Mouse (Mus musculus) heart, adult 2 months (tissue): ENCODE results near the gene Vps51. TPM values are rescaled to one million over a fixed set of nuclear protein-coding genes. Genes with fewer than 3 reads are reported as not detected.
A peak's percentile ranks its signal among the peaks of the same experiment; 100 is the strongest.

ENCODE experiments used
- DNase-seq, 2 experiments: peaks; one replicate each; pipeline ENCODE4 v3.0.0; 2021
- H3K27ac ChIP-seq: fragments of 200-600 bp; 2 replicates; pipeline ENCODE4 v1.8.1; 2022
- H3K27me3 ChIP-seq: fragments of 200-500 bp; 2 replicates; pipeline ENCODE4 v1.6.1; 2012; ENCODE audit warnings: mild to moderate bottlenecking, low read length, inconsistent platforms, mixed read lengths; ENCODE audit not compliant: control insufficient read depth, insufficient read depth
- H3K36me3 ChIP-seq: fragments of 200-500 bp; 2 replicates; pipeline ENCODE4 v1.6.1; 2012; ENCODE audit warnings: low read length, inconsistent platforms; ENCODE audit not compliant: control insufficient read depth, insufficient read depth
- H3K4me1 ChIP-seq: fragments of 200-500 bp; 2 replicates; pipeline ENCODE4 v1.6.1; 2011; ENCODE audit warnings: low read length; ENCODE audit not compliant: control insufficient read depth, insufficient read depth
- H3K4me3 ChIP-seq: fragments of 200-600 bp; 2 replicates; pipeline ENCODE4 v1.8.1; 2022
- H3K79me2 ChIP-seq: fragments of 200-500 bp; replicated peaks from 2 replicates; pipeline ENCODE4 v1.6.1; 2012; ENCODE audit warnings: mild to moderate bottlenecking, inconsistent platforms, low read length, moderate library complexity, mixed read lengths; ENCODE audit not compliant: control insufficient read depth, insufficient read depth
- H3K9ac ChIP-seq: fragments of 200-500 bp; 2 replicates; pipeline ENCODE4 v1.6.1; 2012; ENCODE audit warnings: low read depth, mild to moderate bottlenecking, control low read depth, inconsistent platforms, low read length, mixed read lengths
- CTCF ChIP-seq: fragments of 200-600 bp; IDR thresholded peaks from 2 replicates; pipeline ENCODE4 v1.8.1; 2022; ENCODE audit warnings: antibody characterized with exemption, mild to moderate bottlenecking, moderate library complexity
- EP300 ChIP-seq: fragments of 200-500 bp; IDR thresholded peaks from 2 replicates; pipeline ENCODE4 v1.6.1; 2011; ENCODE audit warnings: low read depth, low read length, control low read depth; ENCODE audit not compliant: insufficient read depth
- POLR2A ChIP-seq: fragments of 200-500 bp; IDR thresholded peaks from 2 replicates; pipeline ENCODE4 v1.6.1; 2011; ENCODE audit warnings: mild to moderate bottlenecking, low read depth, low read length, control low read depth; ENCODE audit not compliant: insufficient read depth
- WGBS: fragments of 180-500 bp; shearing (Covaris S2); methylation state at CpG from one replicate; pipeline ENCODE4 v1.1.7; 2018; 5-methylcytosine and 5-hydroxymethylcytosine counted together
- intact Hi-C: fragments of 180-260 bp; cut with DNase I; formaldehyde crosslinking; loops from one replicate; pipeline ENCODE4 v1.15.1; 2025
- long read RNA-seq: library from polyadenylated mRNA; stranded (forward); transcript quantifications from one replicate; pipeline ENCODE4 v2.0.0, GENCODE M21; 2021
- polyA plus RNA-seq: library from polyadenylated mRNA; depleted of rRNA; stranded (reverse); fragments of >200 nt; gene quantifications from 2 replicates; pipeline ENCODE4 v1.2.3, GENCODE M21; 2012; rRNA removed
- total RNA-seq, 2 experiments: library from RNA; stranded (reverse); gene quantifications; 2 replicates each; pipeline ENCODE4 v1.2.3; 2021

Gene Vps51
- 10 to 100 TPM; 19.1 to 22.0 TPM for total RNA-seq
- 35.1 and 39.0 TPM in 2 replicates for polyA plus RNA-seq
- long read RNA-seq, transcript Vps51-201 (10 exons, 2,675 nt): major isoform, 21 of 23 reads
- long read RNA-seq, partial matches to known transcripts: 0 of 23 reads
- long read RNA-seq, other reads (novel, unspliced or antisense): 1 of 23 reads

GRCm38 (mm10) chr19:6076564-6077393 lies at the start of gene Vps51:
Gene Vps51, minus strand, starts transcription at chr19:6077231.
- Histone ChIP-seq H3K79me2 (0 out of 2 replicates have a peak, but pooled peaks cover 1% of the 10 kb centered on the region), H3K27me3 (no peaks in the 10 kb centered on the region), H3K36me3 (no peaks in the 10 kb centered on the region), H3K4me1 (peaks cover 4% of the 10 kb centered on the region), H3K27ac (peak within 1 kb of the TSS; percentile 84), H3K4me3 (peak within 1 kb of the TSS; percentile 94), H3K9ac (peak within 1 kb of the TSS; percentile 76)
- peak; percentile 88 for DNase-seq
- intact Hi-C loops: loop anchor here (1.0 kb wide), 1 partner anchor 15 kb away; the partner anchor contains the start of gene Znhit2
- TF ChIP-seq POLR2A: peak; percentile 74
- TF ChIP-seq EP300: peak; percentile 82
- TF ChIP-seq CTCF: no peak
- under 1% methylated on average over 33 of the region's 33 CpGs for WGBS

GRCm38 (mm10) chr19:6126289-6126688 lies 49.3 kb upstream of the Vps51 start:
- no peak for DNase-seq

GRCm38 (mm10) chr19:6124898-6125297 lies 47.9 kb upstream of the Vps51 start:
- 44% methylated on average over 2 of the region's 2 CpGs for WGBS

More at GRCm38 (mm10) chr19:6126289-6126688, 49.3 kb upstream of the Vps51 start:
- Histone ChIP-seq H3K9ac (no peak overlapping the region), H3K36me3 (no peaks in the 10 kb centered on the region), H3K4me3 (no peak overlapping the region), H3K79me2 (no peaks in the 10 kb centered on the region), H3K4me1 (peaks cover 1% of the 10 kb centered on the region; the same call in 1 of the 2 replicates), H3K27me3 (no peaks in the 10 kb centered on the region), H3K27ac (no peak overlapping the region)
- TF ChIP-seq EP300 (no peak), POLR2A (no peak), CTCF (peak; percentile 93)
- WGBS: 22% methylated on average over 4 of the region's 4 CpGs
- intact Hi-C loops: loop anchor here (5.0 to 10.0 kb wide), 2 partner anchors 81 to 399 kb away; partner anchors contain the start of genes Ehbp1l1, Fam89b and Syvn1

GRCm38 (mm10) chr19:6123330-6123729 lies 46.3 kb upstream of the Vps51 start:
- WGBS: 75% methylated on average over 8 of the region's 8 CpGs
- Histone ChIP-seq H3K4me1 (peaks cover 3% of the 10 kb centered on the region; the same call in 1 of the 2 replicates), H3K36me3 (no peaks in the 10 kb centered on the region), H3K27me3 (no peaks in the 10 kb centered on the region), H3K4me3 (no peak overlapping the region), H3K27ac (no peak overlapping the region), H3K79me2 (no peaks in the 10 kb centered on the region), H3K9ac (no peak overlapping the region)
- intact Hi-C loops: loop anchor here (10.0 kb wide), 1 partner anchor 79 kb away; the partner anchor contains the start of gene Syvn1
- no peak for DNase-seq
- no peak for TF ChIP-seq EP300
- TF ChIP-seq CTCF: no peak
- TF ChIP-seq POLR2A: no peak

More at GRCm38 (mm10) chr19:6124898-6125297, 47.9 kb upstream of the Vps51 start:
- no peaks in the 10 kb centered on the region for H3K36me3 ChIP-seq
- no peak for TF ChIP-seq CTCF
- peaks cover 1% of the 10 kb centered on the region; the same call in 1 of the 2 replicates for H3K4me1 ChIP-seq
- intact Hi-C loops: loop anchor here (5.0 to 10.0 kb wide), 2 partner anchors 80 to 398 kb away; partner anchors contain the start of genes Ehbp1l1, Fam89b and Syvn1
- no peak overlapping the region for H3K9ac ChIP-seq
- H3K27me3 ChIP-seq: no peaks in the 10 kb centered on the region
- no peaks in the 10 kb centered on the region for H3K79me2 ChIP-seq
- no peak overlapping the region for H3K27ac ChIP-seq
- no peak overlapping the region for H3K4me3 ChIP-seq
- DNase-seq: no peak

- intact Hi-C loops: loop anchor here (10.0 kb wide), 1 partner anchor 77 kb away; the partner anchor contains the start of gene Syvn1
Observed at GRCm38 (mm10) chr19:6121761-6122160, 44.7 kb upstream of the Vps51 start.

More at GRCm38 (mm10) chr19:6121761-6122160, 44.7 kb upstream of the Vps51 start:
- no peak for DNase-seq
- Histone ChIP-seq H3K4me1 (peaks cover 3% of the 10 kb centered on the region; the same call in 1 of the 2 replicates), H3K27ac (no peak overlapping the region), H3K4me3 (no peak overlapping the region), H3K79me2 (no peaks in the 10 kb centered on the region), H3K36me3 (no peaks in the 10 kb centered on the region), H3K27me3 (no peaks in the 10 kb centered on the region), H3K9ac (no peak overlapping the region)
- no peak for TF ChIP-seq EP300
- WGBS: 63% methylated on average over 19 of the region's 19 CpGs
